Mouse (Mus musculus): ENCODE results near the gene Vps52. TPM values are rescaled to one million over a fixed set of nuclear protein-coding genes. Genes with fewer than 3 reads are reported as not detected.

Gene Vps52
- polyA plus RNA-seq, 1 experiment from 2014 or later = 46.3 TPM

GRCm38 (mm10) chr17:33940981-33941380 is 14.6 kb upstream of the Vps52 start:
- peaks cover 19% of the 10 kb centered on the region for H3K36me3 ChIP-seq (ENCODE audit: control insufficient read depth, insufficient read depth, low read length)
- 2% methylated on average over 26 of the region's 26 CpGs for WGBS

GRCm38 (mm10) chr17:33941381-33941780 is 14.2 kb upstream of the Vps52 start:
- Histone ChIP-seq H3K4me3 (ENCODE audit: low read length) (peak overlapping the region; percentile 85), H3K27me3 (replicated peaks; ENCODE audit: control insufficient read depth, insufficient read depth, low read length) (no peaks in the 10 kb centered on the region), H3K4me2 (ENCODE audit: low read depth, low read length) (peak overlapping the region; percentile 92), H3K4me1 (ENCODE audit: control insufficient read depth, insufficient read depth, low read length) (peaks cover 19% of the 10 kb centered on the region), H3K36me3 (ENCODE audit: control insufficient read depth, insufficient read depth, low read length) (peaks cover 19% of the 10 kb centered on the region), H3K9ac (ENCODE audit: low read depth, low read length) (peak overlapping the region; percentile 87), H3K9me3 (ENCODE audit: control insufficient read depth, low read length) (no peaks in the 10 kb centered on the region), H3K27ac (ENCODE audit: low read length) (no peak overlapping the region)
- WGBS = 52% methylated on average over 19 of the region's 19 CpGs
- ATAC-seq = no peak

More at GRCm38 (mm10) chr17:33940981-33941380, 14.6 kb upstream of the Vps52 start:
- Histone ChIP-seq H3K9me3 (ENCODE audit: control insufficient read depth, low read length) (no peaks in the 10 kb centered on the region), H3K4me3 (ENCODE audit: low read length) (peak overlapping the region; percentile 85), H3K27ac (ENCODE audit: low read length) (no peak overlapping the region), H3K4me2 (ENCODE audit: low read depth, low read length) (peak overlapping the region; percentile 92), H3K9ac (ENCODE audit: low read depth, low read length) (peak overlapping the region; percentile 87), H3K27me3 (replicated peaks; ENCODE audit: control insufficient read depth, insufficient read depth, low read length) (no peaks in the 10 kb centered on the region), H3K4me1 (ENCODE audit: control insufficient read depth, insufficient read depth, low read length) (peaks cover 19% of the 10 kb centered on the region)
- ATAC-seq = peak; percentile 3; the same call in 1 of the 2 replicates

GRCm38 (mm10) chr17:33943454-33943853 is 12.2 kb upstream of the Vps52 start:
- Histone ChIP-seq H3K4me2 (ENCODE audit: low read depth, low read length) (no peak overlapping the region), H3K27ac (ENCODE audit: low read length) (no peak overlapping the region), H3K9ac (ENCODE audit: low read depth, low read length) (no peak overlapping the region), H3K27me3 (replicated peaks; ENCODE audit: control insufficient read depth, insufficient read depth, low read length) (no peaks in the 10 kb centered on the region), H3K36me3 (ENCODE audit: control insufficient read depth, insufficient read depth, low read length) (peaks cover 17% of the 10 kb centered on the region; the same call in 1 of the 2 replicates), H3K4me3 (ENCODE audit: low read length) (no peak overlapping the region), H3K9me3 (ENCODE audit: control insufficient read depth, low read length) (no peaks in the 10 kb centered on the region), H3K4me1 (ENCODE audit: control insufficient read depth, insufficient read depth, low read length) (peaks cover 24% of the 10 kb centered on the region)
- no peak for ATAC-seq
- WGBS = 93% methylated on average over 15 of the region's 15 CpGs

GRCm38 (mm10) chr17:33947430-33948089 is 8.1 kb upstream of the Vps52 start:
- Histone ChIP-seq H3K27ac (ENCODE audit: low read length) (no peak overlapping the region), H3K36me3 (ENCODE audit: control insufficient read depth, insufficient read depth, low read length) (peaks cover 17% of the 10 kb centered on the region; the same call in 1 of the 2 replicates), H3K4me2 (ENCODE audit: low read depth, low read length) (no peak overlapping the region; the same call in 1 of the 2 replicates), H3K4me3 (ENCODE audit: low read length) (no peak overlapping the region), H3K27me3 (replicated peaks; ENCODE audit: control insufficient read depth, insufficient read depth, low read length) (no peaks in the 10 kb centered on the region), H3K9me3 (ENCODE audit: control insufficient read depth, low read length) (no peaks in the 10 kb centered on the region), H3K4me1 (ENCODE audit: control insufficient read depth, insufficient read depth, low read length) (peaks cover 32% of the 10 kb centered on the region), H3K9ac (ENCODE audit: low read depth, low read length) (no peak overlapping the region)
- WGBS = 90% methylated on average over 10 of the region's 10 CpGs
- no peak for ATAC-seq

- WGBS = 82% methylated on average over 22 of the region's 22 CpGs
- H3K9me3 ChIP-seq (ENCODE audit: control insufficient read depth, low read length) = no peaks in the 10 kb centered on the region
- H3K27ac ChIP-seq (ENCODE audit: low read length) = peak overlapping the region; percentile 98
- 0 out of 2 replicates have a peak overlapping the region, but pooled peaks have one; percentile 5 for H3K4me3 ChIP-seq (ENCODE audit: low read length)
- peak overlapping the region; percentile 91; the same call in 1 of the 2 replicates for H3K4me2 ChIP-seq (ENCODE audit: low read depth, low read length)
- no peaks in the 10 kb centered on the region for H3K27me3 ChIP-seq (replicated peaks; ENCODE audit: control insufficient read depth, insufficient read depth, low read length)
- H3K36me3 ChIP-seq (ENCODE audit: control insufficient read depth, insufficient read depth, low read length) = peaks cover 14% of the 10 kb centered on the region; the same call in 1 of the 2 replicates
- ATAC-seq = no peak
- peak overlapping the region; percentile 40; the same call in 1 of the 2 replicates for H3K9ac ChIP-seq (ENCODE audit: low read depth, low read length)
- peaks cover 39% of the 10 kb centered on the region for H3K4me1 ChIP-seq (ENCODE audit: control insufficient read depth, insufficient read depth, low read length)
Measured at GRCm38 (mm10) chr17:33948090-33948904, 7.3 kb upstream of the Vps52 start.

GRCm38 (mm10) chr17:33948905-33949537 is 6.6 kb upstream of the Vps52 start:
- Histone ChIP-seq H3K9ac (ENCODE audit: low read depth, low read length) (peak overlapping the region; percentile 40; the same call in 1 of the 2 replicates), H3K4me3 (ENCODE audit: low read length) (peak overlapping the region; percentile 61; the same call in 1 of the 2 replicates), H3K4me2 (ENCODE audit: low read depth, low read length) (peak overlapping the region; percentile 91; the same call in 1 of the 2 replicates), H3K9me3 (ENCODE audit: control insufficient read depth, low read length) (no peaks in the 10 kb centered on the region), H3K27ac (ENCODE audit: low read length) (peak overlapping the region; percentile 98), H3K36me3 (ENCODE audit: control insufficient read depth, insufficient read depth, low read length) (peaks cover 9% of the 10 kb centered on the region; the same call in 1 of the 2 replicates), H3K27me3 (replicated peaks; ENCODE audit: control insufficient read depth, insufficient read depth, low read length) (no peaks in the 10 kb centered on the region), H3K4me1 (ENCODE audit: control insufficient read depth, insufficient read depth, low read length) (peaks cover 46% of the 10 kb centered on the region)
- peak; percentile 70 for ATAC-seq
- WGBS = 65% methylated on average over 19 of the region's 19 CpGs

- 78% methylated on average over 10 of the region's 10 CpGs for WGBS
- H3K36me3 ChIP-seq (ENCODE audit: control insufficient read depth, insufficient read depth, low read length) = 0 out of 2 replicates have a peak, but pooled peaks cover 2% of the 10 kb centered on the region
- H3K27ac ChIP-seq (ENCODE audit: low read length) = peak overlapping the region; percentile 98
- H3K4me2 ChIP-seq (ENCODE audit: low read depth, low read length) = peak overlapping the region; percentile 91
- peak overlapping the region; percentile 61 for H3K4me3 ChIP-seq (ENCODE audit: low read length)
- peak overlapping the region; percentile 95 for H3K9ac ChIP-seq (ENCODE audit: low read depth, low read length)
- no peaks in the 10 kb centered on the region for H3K27me3 ChIP-seq (replicated peaks; ENCODE audit: control insufficient read depth, insufficient read depth, low read length)
- peaks cover 54% of the 10 kb centered on the region for H3K4me1 ChIP-seq (ENCODE audit: control insufficient read depth, insufficient read depth, low read length)
- H3K9me3 ChIP-seq (ENCODE audit: control insufficient read depth, low read length) = no peaks in the 10 kb centered on the region
- ATAC-seq = no peak
Measured at GRCm38 (mm10) chr17:33950131-33950625, 5.4 kb upstream of the Vps52 start.

GRCm38 (mm10) chr17:33951021-33951946 is 4.3 kb upstream of the Vps52 start, which contains the start of gene B3galt4:
B3galt4 (minus strand) TSS chr17:33951488.
- peak within 1 kb of the TSS; percentile 61 for H3K4me3 ChIP-seq (ENCODE audit: low read length)
- ATAC-seq = peak; percentile 81
- H3K27me3 ChIP-seq (replicated peaks; ENCODE audit: control insufficient read depth, insufficient read depth, low read length) = no peaks in the 10 kb centered on the region
- H3K9me3 ChIP-seq (ENCODE audit: control insufficient read depth, low read length) = no peaks in the 10 kb centered on the region
- peak within 1 kb of the TSS; percentile 91 for H3K4me2 ChIP-seq (ENCODE audit: low read depth, low read length)
- peak within 1 kb of the TSS; percentile 98 for H3K27ac ChIP-seq (ENCODE audit: low read length)
- WGBS = under 1% methylated on average over 45 of the region's 45 CpGs
- peak within 1 kb of the TSS; percentile 95 for H3K9ac ChIP-seq (ENCODE audit: low read depth, low read length)
- H3K36me3 ChIP-seq (ENCODE audit: control insufficient read depth, insufficient read depth, low read length) = 0 out of 2 replicates have a peak, but pooled peaks cover 2% of the 10 kb centered on the region
- peaks cover 54% of the 10 kb centered on the region for H3K4me1 ChIP-seq (ENCODE audit: control insufficient read depth, insufficient read depth, low read length)

Data from intestine, embryonic 16.5 days (tissue).